Mouse (Mus musculus) left cerebral cortex, postnatal 10 days (tissue): ENCODE measurements around the gene Tpcn1. TPM values are rescaled to one million over a fixed set of nuclear protein-coding genes. Genes with fewer than 3 reads are reported as not detected.

ENCODE experiments used
- DNase-seq, 2 experiments: peaks; one replicate each; pipeline ENCODE4 v3.0.0; 2021 to 2022; ENCODE audit warnings: low spot score in 2 of 2, mixed read lengths in 1 of 2; ENCODE audit errors: extremely low spot score in 1 of 2
- intact Hi-C: fragments of 180-260 bp; cut with DNase I; formaldehyde crosslinking; loops from one replicate; pipeline ENCODE4 v1.15.1; 2025
- total RNA-seq, 2 experiments: library from RNA; stranded (reverse); gene quantifications; 2 replicates each; pipeline ENCODE4 v1.2.3; 2021

The Tpcn1 gene
- total RNA-seq, 2 experiments from 2014 or later = 39.2 to 45.2 TPM

- peak in 1 of 2 experiments; percentile 64 for DNase-seq
- intact Hi-C loops = no loop called here
Observed at GRCm38 (mm10) chr5:120586741-120587615, 1.5 kb downstream of the Tpcn1 start.

GRCm38 (mm10) chr5:120584968-120585367 is 3.5 kb downstream of the Tpcn1 start:
- no peak for DNase-seq
- intact Hi-C loops = no loop called here

GRCm38 (mm10) chr5:120583511-120583910 is 5.0 kb downstream of the Tpcn1 start:
- intact Hi-C loops = no loop called here
- DNase-seq = no peak

- DNase-seq = no peak
- intact Hi-C loops = no loop called here
Observed at GRCm38 (mm10) chr5:120582002-120582401, 6.5 kb downstream of the Tpcn1 start.

- intact Hi-C loops = no loop called here
- no peak for DNase-seq
Observed at GRCm38 (mm10) chr5:120579898-120580626, 8.4 kb downstream of the Tpcn1 start.

- peak in 1 of 2 experiments; percentile 65 for DNase-seq
- intact Hi-C loops = no loop called here
Observed at GRCm38 (mm10) chr5:120579211-120579897, 9.1 kb downstream of the Tpcn1 start.

- intact Hi-C loops = no loop called here
Observed at GRCm38 (mm10) chr5:120578504-120579081, 9.9 kb downstream of the Tpcn1 start.

GRCm38 (mm10) chr5:120577935-120578441 is 10.5 kb downstream of the Tpcn1 start:
- intact Hi-C loops = no loop called here

More at GRCm38 (mm10) chr5:120578504-120579081, 9.9 kb downstream of the Tpcn1 start:
- DNase-seq = peak in 1 of 2 experiments; percentile 86

GRCm38 (mm10) chr5:120576781-120577301 is 11.6 kb downstream of the Tpcn1 start:
- DNase-seq = peak in 1 of 2 experiments; percentile 35
- intact Hi-C loops = no loop called here

More at GRCm38 (mm10) chr5:120577935-120578441, 10.5 kb downstream of the Tpcn1 start:
- DNase-seq = no peak

GRCm38 (mm10) chr5:120574469-120575063 is 13.9 kb downstream of the Tpcn1 start:
- intact Hi-C loops = no loop called here
- peak in 1 of 2 experiments; percentile 88 for DNase-seq

GRCm38 (mm10) chr5:120571056-120571740 is 17.3 kb downstream of the Tpcn1 start:
- DNase-seq = no peak
- intact Hi-C loops = no loop called here

GRCm38 (mm10) chr5:120570289-120570897 is 18.1 kb downstream of the Tpcn1 start:
- DNase-seq = no peak
- intact Hi-C loops = no loop called here

- intact Hi-C loops = no loop called here
Observed at GRCm38 (mm10) chr5:120569791-120570190, 18.7 kb downstream of the Tpcn1 start.

GRCm38 (mm10) chr5:120568964-120569363 is 19.5 kb downstream of the Tpcn1 start:
- no peak for DNase-seq
- intact Hi-C loops = no loop called here

More at GRCm38 (mm10) chr5:120569791-120570190, 18.7 kb downstream of the Tpcn1 start:
- DNase-seq = no peak

- intact Hi-C loops = no loop called here
- DNase-seq = no peak
Observed at GRCm38 (mm10) chr5:120568336-120568768, 20.1 kb downstream of the Tpcn1 start.

GRCm38 (mm10) chr5:120567761-120568211 is 20.7 kb downstream of the Tpcn1 start:
- DNase-seq = no peak
- intact Hi-C loops = no loop called here

- intact Hi-C loops = no loop called here
- peak in 1 of 2 experiments; percentile 86 for DNase-seq
Observed at GRCm38 (mm10) chr5:120567253-120567701, 21.2 kb downstream of the Tpcn1 start.
